Mouse (Mus musculus) E14TG2a.4 (cell line): ENCODE data around the gene Pde6h.
"Not testable (repeated sequence)": the region's sequence is repeated elsewhere in the genome, so short reads cannot be mapped to it uniquely, and the experiment has no call there.

Experiments
- H3K27me3 ChIP-seq: 2 replicates; pipeline ENCODE4 v1.6.1; 2014; ENCODE audit warnings: low read length, control low read depth; ENCODE audit not compliant: insufficient read depth
- H3K36me3 ChIP-seq: 2 replicates; pipeline ENCODE4 v1.6.1; 2014; ENCODE audit warnings: low read length, control low read depth; ENCODE audit not compliant: insufficient read depth
- H3K4me1 ChIP-seq: replicated peaks from 2 replicates; pipeline ENCODE4 v1.6.1; 2014; ENCODE audit warnings: low read depth, low read length, control low read depth
- H3K4me3 ChIP-seq: replicated peaks from 2 replicates; pipeline ENCODE4 v1.5.1; 2014; ENCODE audit warnings: mild to moderate bottlenecking, low read length
- H3K9me3 ChIP-seq: 2 replicates; pipeline ENCODE4 v1.6.1; 2014; ENCODE audit warnings: low read length, control low read depth
- CTCF ChIP-seq: conservative IDR thresholded peaks from 2 replicates; pipeline ENCODE4 v1.5.1; 2014; ENCODE audit warnings: low read length
- NANOG ChIP-seq: IDR thresholded peaks from 2 replicates; pipeline ENCODE4 v1.6.1; 2014; ENCODE audit warnings: borderline replicate concordance, low read length, mixed read lengths
- POU5F1 ChIP-seq: IDR thresholded peaks from 2 replicates; pipeline ENCODE4 v1.6.1; 2014; ENCODE audit warnings: low read length, borderline replicate concordance

Gene Pde6h

DNA sequence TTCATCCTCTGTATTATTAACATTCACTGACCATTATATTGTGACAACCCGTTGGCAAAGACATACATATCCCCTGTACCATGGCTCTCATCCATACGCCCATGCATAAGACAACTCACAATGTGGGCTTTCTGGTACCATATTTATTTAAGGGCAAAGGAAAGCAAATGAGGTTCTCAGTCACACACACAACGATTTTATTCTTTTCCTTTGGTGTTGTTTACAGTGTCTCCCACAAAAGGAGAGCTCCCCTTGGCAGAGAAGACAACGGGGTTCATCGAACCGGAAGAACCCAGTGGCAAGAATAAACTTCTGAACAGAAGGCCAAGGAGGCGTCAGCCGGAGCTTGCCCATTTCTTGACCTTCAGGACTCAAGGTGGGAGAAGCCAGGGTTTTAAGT is at the start of gene Pde6h:
Gene Pde6h, plus strand, starts transcription at position 301 of the 400 bp plus-strand sequence.
- TF ChIP-seq NANOG: no peak
- TF ChIP-seq CTCF: no peak
- no peak for TF ChIP-seq POU5F1
- no peak within 1 kb of the TSS for H3K4me3 ChIP-seq
- H3K27me3 ChIP-seq: no peaks in the 10 kb centered on the region; the same call in 1 of the 2 replicates
- H3K36me3 ChIP-seq: no peaks in the 10 kb centered on the region
- no peaks in the 10 kb centered on the region for H3K4me1 ChIP-seq
- H3K9me3 ChIP-seq: no peaks in the 10 kb centered on the region

DNA sequence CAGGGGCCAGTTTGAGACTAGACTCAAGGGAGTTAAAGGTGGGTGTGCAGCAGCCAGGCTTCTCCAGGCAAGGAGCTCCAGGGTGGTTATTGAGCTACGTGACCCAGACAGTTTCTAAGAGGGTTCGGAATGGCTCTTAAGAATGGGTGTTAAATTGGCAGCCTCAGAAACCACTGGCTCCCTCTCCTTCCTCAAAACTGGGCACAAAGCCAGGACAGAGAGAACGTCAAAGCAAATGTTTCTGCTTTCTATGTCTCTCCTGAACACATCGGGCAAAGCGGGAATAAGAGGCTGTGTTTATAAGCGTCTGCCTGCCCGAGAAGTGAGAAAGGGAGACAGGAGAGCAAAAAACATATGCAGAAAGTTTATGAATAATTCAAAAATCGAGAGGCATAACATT is 49.0 kb upstream of the Pde6h start:
- H3K9me3 ChIP-seq: no peaks in the 10 kb centered on the region
- no peaks in the 10 kb centered on the region for H3K36me3 ChIP-seq
- 0 out of 2 replicates have a peak, but pooled peaks cover 2% of the 10 kb centered on the region for H3K4me1 ChIP-seq
- H3K27me3 ChIP-seq: peaks cover 6% of the 10 kb centered on the region; the same call in 1 of the 2 replicates
- TF ChIP-seq CTCF: no peak
- no peak for TF ChIP-seq POU5F1
- TF ChIP-seq NANOG: no peak
- H3K4me3 ChIP-seq: no peak overlapping the region

DNA sequence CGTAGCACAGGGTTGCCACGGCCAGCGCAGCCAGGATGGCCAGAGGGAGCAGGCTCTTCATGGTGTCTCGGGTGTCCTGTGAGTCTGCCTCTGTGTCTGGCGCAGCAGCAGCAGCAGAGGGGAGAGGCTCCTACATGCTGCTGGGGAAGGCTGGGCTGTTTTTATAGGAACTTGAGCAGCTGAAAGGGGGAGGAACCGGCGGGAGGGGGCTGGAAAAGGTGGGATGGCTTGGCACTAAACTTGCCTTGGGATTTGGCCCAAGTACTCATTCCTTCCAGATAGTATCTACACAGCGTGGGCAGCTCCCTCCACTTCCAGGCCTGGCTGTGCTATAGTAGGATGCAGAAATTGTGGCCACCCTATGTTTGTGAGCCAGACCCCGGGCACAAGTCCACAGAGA is 48.0 kb upstream of the Pde6h start, which contains the start of gene Mgp:
Gene Mgp, minus strand, starts transcription at position 154 of the 400 bp plus-strand sequence.
- H3K4me3 ChIP-seq: no peak within 1 kb of the TSS
- peaks cover 6% of the 10 kb centered on the region; the same call in 1 of the 2 replicates for H3K27me3 ChIP-seq
- 0 out of 2 replicates have a peak, but pooled peaks cover 2% of the 10 kb centered on the region for H3K4me1 ChIP-seq
- TF ChIP-seq NANOG (no peak), CTCF (no peak), POU5F1 (no peak)
- no peaks in the 10 kb centered on the region for H3K9me3 ChIP-seq
- no peaks in the 10 kb centered on the region for H3K36me3 ChIP-seq

DNA sequence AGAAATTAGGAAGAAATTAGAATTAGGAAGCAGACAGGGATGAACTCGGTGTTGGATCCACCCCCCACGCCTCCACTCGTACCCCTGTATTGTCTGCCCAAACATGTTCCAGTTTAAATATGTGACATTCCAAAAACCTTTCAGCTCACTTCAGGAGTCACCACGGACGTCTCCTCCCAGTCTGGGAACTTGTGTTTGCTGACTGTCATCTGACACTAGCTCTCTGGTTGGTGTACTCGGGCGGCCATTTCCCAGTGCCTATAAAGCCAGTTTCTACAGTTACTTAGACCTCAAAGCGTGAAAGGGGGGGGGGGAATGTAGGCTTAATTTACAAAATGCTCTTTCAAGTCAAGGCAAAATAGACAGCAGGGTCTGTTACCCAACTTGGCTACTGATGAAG is 42.0 kb upstream of the Pde6h start:
- TF ChIP-seq NANOG (no peak), CTCF (no peak), POU5F1 (no peak)
- H3K4me1 ChIP-seq: no peaks in the 10 kb centered on the region
- no peak overlapping the region for H3K4me3 ChIP-seq
- H3K36me3 ChIP-seq: no peaks in the 10 kb centered on the region
- H3K27me3 ChIP-seq: no peaks in the 10 kb centered on the region
- no peaks in the 10 kb centered on the region for H3K9me3 ChIP-seq

DNA sequence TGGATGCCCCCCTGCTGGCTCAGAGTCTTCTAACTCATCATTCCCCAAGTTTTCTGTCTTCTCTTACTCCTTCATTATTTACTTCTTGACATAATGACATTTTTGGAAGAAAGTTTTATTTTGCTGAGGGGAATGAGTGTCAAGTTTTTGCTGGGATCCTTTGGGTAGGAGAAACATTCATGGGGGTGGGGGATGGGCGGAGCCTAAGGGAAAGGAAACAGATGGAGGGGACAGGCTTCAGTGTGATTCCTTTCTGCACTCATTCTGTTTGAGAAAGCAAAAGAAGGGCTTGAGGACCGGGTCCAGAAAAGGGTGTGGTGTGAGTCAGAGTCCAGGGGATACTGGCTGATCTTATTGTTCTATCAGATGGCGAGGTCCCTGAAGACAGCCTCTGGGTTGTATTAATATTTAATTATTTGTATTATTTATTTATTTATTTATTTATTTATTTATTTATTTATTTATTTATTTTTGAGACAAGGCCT is 40.2 kb upstream of the Pde6h start:
- TF ChIP-seq CTCF: no peak
- no peaks in the 10 kb centered on the region for H3K4me1 ChIP-seq
- no peaks in the 10 kb centered on the region for H3K36me3 ChIP-seq
- H3K9me3 ChIP-seq: no peaks in the 10 kb centered on the region
- H3K4me3 ChIP-seq: no peak overlapping the region
- H3K27me3 ChIP-seq: no peaks in the 10 kb centered on the region

DNA sequence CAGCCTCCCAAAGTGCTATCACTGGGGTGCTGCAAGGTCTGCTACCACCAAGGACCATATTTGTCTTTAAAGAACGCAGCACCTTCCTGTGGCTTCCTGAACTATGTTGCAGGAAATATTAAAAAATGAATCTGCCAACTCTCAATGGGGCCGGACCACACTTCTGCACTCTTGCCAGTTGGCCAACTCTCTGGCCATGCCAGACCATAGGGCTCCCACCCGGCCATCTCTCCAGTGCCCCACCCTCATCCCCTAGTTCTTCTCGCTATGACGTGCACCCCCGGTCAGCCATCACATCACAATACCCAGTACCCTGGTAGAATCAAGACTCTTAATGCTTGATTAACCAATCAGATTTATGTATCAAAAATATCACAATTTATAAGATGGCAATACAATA is 39.7 kb upstream of the Pde6h start:
- H3K27me3 ChIP-seq: no peaks in the 10 kb centered on the region
- no peak overlapping the region for H3K4me3 ChIP-seq
- H3K4me1 ChIP-seq: no peaks in the 10 kb centered on the region
- H3K36me3 ChIP-seq: no peaks in the 10 kb centered on the region
- TF ChIP-seq CTCF: no peak
- H3K9me3 ChIP-seq: no peaks in the 10 kb centered on the region

DNA sequence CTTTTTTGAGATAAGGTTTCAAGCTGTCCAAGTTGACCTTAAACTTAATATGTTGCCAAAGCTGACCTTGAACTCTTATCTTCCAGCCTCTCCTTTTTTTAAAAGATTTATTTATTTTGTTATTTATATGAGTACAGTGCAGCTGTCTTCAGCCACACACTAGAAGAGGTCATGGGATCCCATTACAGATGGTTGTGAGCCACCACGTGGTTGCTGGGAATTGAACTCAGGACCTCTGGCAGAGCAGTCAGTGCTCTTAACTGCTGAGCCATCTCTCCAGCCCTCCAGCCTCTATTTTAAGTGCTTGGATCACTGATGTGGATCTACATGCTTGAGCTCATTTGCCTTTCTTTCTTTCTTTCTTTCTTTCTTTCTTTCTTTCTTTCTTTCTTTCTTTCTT is 38.9 kb upstream of the Pde6h start:
- not testable (repeated sequence) for H3K36me3 ChIP-seq, H3K4me1 ChIP-seq, H3K27me3 ChIP-seq, H3K4me3 ChIP-seq, H3K9me3 ChIP-seq

DNA sequence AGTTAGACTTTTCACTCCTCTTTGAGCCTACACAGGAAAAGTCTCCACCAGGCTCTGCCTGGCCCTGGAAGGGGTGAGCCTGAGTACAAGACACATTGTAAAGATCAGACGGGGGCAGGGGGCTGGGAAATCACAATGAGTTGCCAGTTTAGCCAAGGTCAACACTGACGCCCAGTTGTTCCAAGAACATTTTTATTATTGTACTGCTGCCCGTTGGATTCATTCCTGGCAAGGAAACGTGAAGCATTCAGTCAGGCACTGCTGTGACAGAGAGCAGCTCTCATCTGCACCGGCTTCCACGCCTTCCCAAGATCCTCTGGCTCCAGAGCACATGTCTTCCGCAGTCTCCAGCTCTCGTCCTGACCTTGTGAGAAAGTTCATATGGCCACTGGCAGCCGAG is 35.8 kb upstream of the Pde6h start:
- H3K36me3 ChIP-seq: no peaks in the 10 kb centered on the region
- no peak overlapping the region for H3K4me3 ChIP-seq
- TF ChIP-seq POU5F1 (no peak), NANOG (no peak), CTCF (no peak)
- no peaks in the 10 kb centered on the region for H3K27me3 ChIP-seq
- H3K9me3 ChIP-seq: no peaks in the 10 kb centered on the region
- H3K4me1 ChIP-seq: no peaks in the 10 kb centered on the region

DNA sequence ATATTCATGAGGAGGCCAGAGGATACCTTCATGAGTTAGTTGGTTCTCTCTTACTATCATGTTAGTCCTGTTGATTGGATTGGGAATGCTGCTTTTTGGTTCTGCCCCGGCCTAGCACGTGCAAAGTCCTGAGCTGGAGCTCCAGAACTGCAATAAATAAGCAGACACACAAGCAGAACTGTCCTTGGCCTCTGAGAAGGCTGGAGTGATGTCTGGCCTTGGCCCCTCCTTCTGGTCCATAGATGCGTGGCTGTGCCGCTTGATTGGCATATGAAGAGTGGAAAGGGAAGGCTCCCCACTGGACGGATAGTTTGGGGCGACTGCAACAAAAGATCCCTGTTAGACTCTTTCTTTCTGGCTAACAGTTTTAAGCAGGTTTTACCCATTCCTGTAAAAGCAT is 34.6 kb upstream of the Pde6h start:
- H3K4me3 ChIP-seq: no peak overlapping the region
- no peaks in the 10 kb centered on the region for H3K9me3 ChIP-seq
- no peaks in the 10 kb centered on the region for H3K27me3 ChIP-seq
- no peaks in the 10 kb centered on the region for H3K4me1 ChIP-seq
- no peak for TF ChIP-seq NANOG
- no peak for TF ChIP-seq POU5F1
- H3K36me3 ChIP-seq: no peaks in the 10 kb centered on the region

DNA sequence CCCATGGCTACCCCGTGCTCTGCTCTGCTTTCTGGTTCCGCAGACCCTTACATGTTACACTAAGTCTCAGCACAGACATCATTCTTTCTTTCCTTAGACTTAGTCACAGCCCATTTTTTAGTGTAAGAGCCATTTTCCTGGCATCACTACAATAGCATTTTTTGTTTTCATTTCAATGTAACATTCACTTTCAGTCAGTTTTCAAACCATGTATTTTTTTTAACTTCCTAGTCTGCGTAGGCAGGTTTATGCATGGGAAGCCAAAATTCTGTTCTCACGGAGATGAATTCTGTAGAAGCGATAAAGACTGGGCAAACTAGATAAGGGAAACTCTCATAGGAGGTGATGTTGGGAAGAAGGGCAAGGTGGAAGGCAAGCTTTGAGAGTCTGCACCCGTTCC is 34.1 kb upstream of the Pde6h start:
- Histone ChIP-seq H3K27me3 (no peaks in the 10 kb centered on the region), H3K9me3 (no peaks in the 10 kb centered on the region), H3K4me1 (no peaks in the 10 kb centered on the region), H3K36me3 (no peaks in the 10 kb centered on the region), H3K4me3 (no peak overlapping the region)
- TF ChIP-seq NANOG (no peak), CTCF (no peak), POU5F1 (no peak)
